In genomic region chr11:86758559-86758958, GRCm38 (mm10) we compare ENCODE assay signal across 7 mouse cellular contexts. TPM values are rescaled to one million over a fixed set of nuclear protein-coding genes. Genes with fewer than 3 reads are reported as not detected.
DNase-seq lines count a peak whose midpoint lies in the region; ATAC-seq and TF ChIP-seq lines count a peak whose summit lies in the region.

No protein-coding gene starts in this region.

- peaks cover 8% of the 10 kb centered on the region for H3K4me1 ChIP-seq in embryonic fibroblast, embryonic 13.5 days (ENCODE audit: control insufficient read depth, insufficient read depth, low read length)
- H3K4me1 ChIP-seq in limb, embryonic 14.5 days (ENCODE audit: control insufficient read depth, insufficient read depth, low read length) = peaks cover 7% of the 10 kb centered on the region
- H3K4me1 ChIP-seq in stomach, postnatal 0 days (replicated peaks; ENCODE audit: control insufficient read depth, insufficient read depth) = peaks cover under 1% of the 10 kb centered on the region

- no peak for TF ChIP-seq EP300 in stomach, postnatal 0 days (optimal IDR thresholded peaks at IDR 0.05)

- no peaks in the 10 kb centered on the region for H3K36me3 ChIP-seq in limb, embryonic 14.5 days (ENCODE audit: control insufficient read depth, insufficient read depth, low read length)
- H3K36me3 ChIP-seq in stomach, postnatal 0 days (ENCODE audit: control insufficient read depth, insufficient read depth, low read length) = no peaks in the 10 kb centered on the region

- peak overlapping the region; percentile 55 for H3K4me2 ChIP-seq in limb, embryonic 14.5 days (replicated peaks; ENCODE audit: low read depth, low read length, severe bottlenecking)
- peak overlapping the region; percentile 62 for H3K4me2 ChIP-seq in stomach, postnatal 0 days (replicated peaks; ENCODE audit: low read depth)

- ATAC-seq in limb, embryonic 14.5 days (ENCODE audit: low FRiP score, low read depth) = no peak
- no peak for ATAC-seq in stomach, postnatal 0 days (ENCODE audit: low FRiP score, low TSS enrichment)

- peak overlapping the region; percentile 93 for H3K9ac ChIP-seq in limb, embryonic 14.5 days (ENCODE audit: low read depth, low read length, severe bottlenecking)
- H3K9ac ChIP-seq in stomach, postnatal 0 days (ENCODE audit: low read length) = peak overlapping the region; percentile 99

- no peak for TF ChIP-seq CTCF in embryonic fibroblast, embryonic 13.5 days (IDR thresholded peaks at IDR 0.05; ENCODE audit: borderline replicate concordance, insufficient read depth, low read length)
- no peak for TF ChIP-seq CTCF in stomach, postnatal 0 days (IDR thresholded peaks at IDR 0.05; ENCODE audit: low read depth)

- no peaks in the 10 kb centered on the region for H3K9me3 ChIP-seq in limb, embryonic 14.5 days (ENCODE audit: control insufficient read depth, low read length)
- H3K9me3 ChIP-seq in stomach, postnatal 0 days (ENCODE audit: control insufficient read depth, low read length) = no peaks in the 10 kb centered on the region

- no peaks in the 10 kb centered on the region for H3K27me3 ChIP-seq in limb, embryonic 14.5 days (ENCODE audit: control insufficient read depth, insufficient read depth, low read length)
- H3K27me3 ChIP-seq in stomach, postnatal 0 days (ENCODE audit: control insufficient read depth, insufficient read depth, low read length) = no peaks in the 10 kb centered on the region

- no peak; the same call in 1 of the 2 replicates for TF ChIP-seq POLR2A in embryonic fibroblast, embryonic 13.5 days (IDR thresholded peaks at IDR 0.05; ENCODE audit: low read depth, low read length)
- TF ChIP-seq POLR2A in limb, embryonic 14.5 days (IDR thresholded peaks at IDR 0.05; ENCODE audit: borderline replicate concordance, extremely low read depth, insufficient read depth, insufficient read length) = no peak

- peak overlapping the region; percentile 98 for H3K27ac ChIP-seq in embryonic fibroblast, embryonic 13.5 days (ENCODE audit: insufficient read depth, low read length)
- H3K27ac ChIP-seq in limb, embryonic 14.5 days (replicated peaks; ENCODE audit: low read depth, low read length) = peak overlapping the region; percentile 95
- peak overlapping the region; percentile 99 for H3K27ac ChIP-seq in stomach, postnatal 0 days (replicated peaks)

- peak overlapping the region; percentile 59 for H3K4me3 ChIP-seq in embryonic fibroblast, embryonic 13.5 days (ENCODE audit: insufficient read depth, low read length)
- peak overlapping the region; percentile 98 for H3K4me3 ChIP-seq in limb, embryonic 14.5 days (replicated peaks; ENCODE audit: low read length)
- H3K4me3 ChIP-seq in stomach, postnatal 0 days (ENCODE audit: low read depth, low read length) = peak overlapping the region; percentile 97

- DNase-seq in retina, embryonic 14.5 days (ENCODE audit: low spot score) = peak; percentile 1
- no peak for DNase-seq in retina, postnatal 1 day
- DNase-seq in limb, embryonic 14.5 days (ENCODE audit: low spot score) = no peak
- no peak for DNase-seq in stomach, postnatal 0 days (ENCODE audit: low spot score)
- DNase-seq in spleen, postnatal 4 days (ENCODE audit: low spot score in 2 of 2) = no peak
- DNase-seq in adrenal gland, postnatal 36 days = no peak

- WGBS in limb, embryonic 14.5 days = 35% methylated on average over 6 of the region's 6 CpGs
- 24% methylated on average over 6 of the region's 6 CpGs for WGBS in stomach, postnatal 0 days

RNA-seq across cellular contexts. Expression of gene Cltc, which starts 1.2 kb away (rescaled TPM):
- 468 and 511 TPM in 2 replicates for polyA plus RNA-seq in embryonic fibroblast, embryonic 13.5 days (2011; ENCODE audit: insufficient read length, low read depth, missing spikeins)
- 116 and 120 TPM in 2 replicates for polyA plus RNA-seq in limb, embryonic 14.5 days (2012; rRNA removed)
- polyA plus RNA-seq in limb, embryonic 14.5 days (2014; fragmentation: Nextera tagmentation; extraction: Ambion mirVana) = 156 and 162 TPM in 2 replicates
- 63.8 and 64.5 TPM in 2 replicates for polyA plus RNA-seq in stomach, postnatal 0 days (2015; fragmentation: Nextera tagmentation; extraction: Ambion mirVana)
- 100 to 1,000 TPM; 291 to 302 TPM for total RNA-seq in adrenal gland, postnatal 36 days (2021)

RNA-seq across cellular contexts. Expression of gene Dhx40, which starts 49.0 kb away (rescaled TPM):
- 33.7 and 38.9 TPM in 2 replicates for polyA plus RNA-seq in embryonic fibroblast, embryonic 13.5 days (2011; ENCODE audit: insufficient read length, low read depth, missing spikeins)
- 13.9 and 15.2 TPM in 2 replicates for polyA plus RNA-seq in limb, embryonic 14.5 days (2012; rRNA removed)
- polyA plus RNA-seq in limb, embryonic 14.5 days (2014; fragmentation: Nextera tagmentation; extraction: Ambion mirVana) = 23.3 and 27.8 TPM in 2 replicates
- polyA plus RNA-seq in stomach, postnatal 0 days (2015; fragmentation: Nextera tagmentation; extraction: Ambion mirVana) = 12.8 and 13.1 TPM in 2 replicates
- 10 to 100 TPM; 29.6 to 38.3 TPM for total RNA-seq in adrenal gland, postnatal 36 days (2021)
